ENCODE assay signal across 18 mouse cellular contexts in the genomic region with DNA sequence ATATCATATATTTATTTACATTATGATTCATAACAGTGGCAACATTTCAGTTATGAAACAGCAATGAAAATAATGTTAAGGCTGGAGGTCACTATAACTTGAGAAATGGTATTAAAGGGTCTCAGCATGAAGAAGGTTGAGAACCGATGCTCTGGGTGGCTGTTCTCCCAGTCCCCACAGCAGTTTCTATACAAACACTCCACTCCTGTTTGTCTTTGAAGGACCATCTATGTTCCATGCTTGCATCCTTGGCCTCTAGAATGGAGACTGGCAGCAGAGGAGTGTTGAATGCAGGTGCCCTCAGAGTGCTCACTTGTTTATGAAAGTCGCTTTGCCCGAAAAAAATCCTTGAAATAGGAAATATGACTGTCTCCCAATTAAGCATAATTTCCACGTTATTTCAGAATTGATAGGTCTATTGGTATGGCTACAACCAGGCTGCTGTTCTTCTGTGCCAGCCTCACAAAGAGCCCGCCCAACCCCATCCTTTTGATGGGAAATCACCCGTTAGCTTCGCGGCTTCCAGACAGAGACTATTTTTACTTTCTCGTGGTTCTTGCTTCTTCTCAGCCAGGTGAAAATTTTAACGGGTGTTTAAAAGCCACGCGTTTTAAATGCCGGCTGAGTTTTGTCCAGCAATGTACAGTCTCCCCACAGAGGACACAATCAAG.
DNase-seq lines count a peak whose midpoint lies in the region; ATAC-seq lines count a peak whose summit lies in the region.
"Had no signal": no experiment of that assay in that cellular context is flagged by ENCODE, and none has a peak within 500 bp of the region (broad histone marks: within the 10 kb centered on the region; RNA-seq: fewer than 3 reads in every experiment).

No protein-coding gene starts in this region.

- H3K9me3 ChIP-seq in midbrain, embryonic 11.5 days (ENCODE audit: control insufficient read depth, low read length): no peaks in the 10 kb centered on the region
- H3K9me3 ChIP-seq in midbrain, embryonic 13.5 days: no peaks in the 10 kb centered on the region
- no peaks in the 10 kb centered on the region for H3K9me3 ChIP-seq in embryonic facial prominence, embryonic 10.5 days
- H3K9me3 ChIP-seq: heart, embryonic 10.5 days; liver, embryonic 13.5 days had no signal

- no peak for ATAC-seq in midbrain, embryonic 11.5 days (ENCODE audit: low FRiP score)
- no peak for ATAC-seq in midbrain, embryonic 13.5 days
- ATAC-seq: hindbrain, embryonic 16.5 days had no signal

- no peak overlapping the region for H3K27ac ChIP-seq in midbrain, embryonic 11.5 days (ENCODE audit: low read depth, low read length)
- no peak overlapping the region for H3K27ac ChIP-seq in midbrain, embryonic 13.5 days
- H3K27ac ChIP-seq in embryonic facial prominence, embryonic 10.5 days (replicated peaks): no peak overlapping the region
- H3K27ac ChIP-seq: heart, embryonic 10.5 days; liver, embryonic 13.5 days had no signal

- no peak overlapping the region for H3K4me3 ChIP-seq in midbrain, embryonic 11.5 days (ENCODE audit: low read depth, low read length)
- H3K4me3 ChIP-seq in midbrain, embryonic 13.5 days (replicated peaks): no peak overlapping the region
- 0 out of 2 replicates have a peak overlapping the region, but pooled peaks have one; percentile 40 for H3K4me3 ChIP-seq in embryonic facial prominence, embryonic 10.5 days
- H3K4me3 ChIP-seq: liver, embryonic 13.5 days had no signal

- peaks cover 10% of the 10 kb centered on the region for H3K4me1 ChIP-seq in midbrain, embryonic 11.5 days (ENCODE audit: control insufficient read depth, insufficient read depth, low read length)
- H3K4me1 ChIP-seq in midbrain, embryonic 13.5 days (replicated peaks): peaks cover 13% of the 10 kb centered on the region
- H3K4me1 ChIP-seq in embryonic facial prominence, embryonic 10.5 days: peaks cover 42% of the 10 kb centered on the region
- H3K4me1 ChIP-seq: heart, embryonic 10.5 days; liver, embryonic 13.5 days had no signal

- H3K4me2 ChIP-seq in midbrain, embryonic 11.5 days: no peak overlapping the region; the same call in 1 of the 2 replicates
- no peak overlapping the region for H3K4me2 ChIP-seq in midbrain, embryonic 13.5 days (replicated peaks)

- peak; percentile 69 for DNase-seq in heart, adult 11 months
- no peak for DNase-seq in heart, postnatal 4 days
- peak; percentile 93 for DNase-seq in midbrain, embryonic 11.5 days (ENCODE audit: low spot score, missing footprints)
- DNase-seq in embryonic facial prominence, embryonic 10.5 days (ENCODE audit: low spot score): no peak
- no peak for DNase-seq in MN1 (ENCODE audit: low spot score)
- no peak for DNase-seq in kidney, adult 11 months
- DNase-seq: B cell, adult 2 months; cerebellum, adult 9-11 months; heart, postnatal 10 days; kidney, adult 2 months; kidney, postnatal 36 days; liver, embryonic 13.5 days; lung, postnatal 4 days; thymus, adult 2 months had no signal

- no peak overlapping the region for H3K9ac ChIP-seq in midbrain, embryonic 11.5 days (ENCODE audit: low read length)
- H3K9ac ChIP-seq in midbrain, embryonic 13.5 days (replicated peaks): no peak overlapping the region
- H3K9ac ChIP-seq: liver, embryonic 13.5 days; lung, embryonic 14.5 days had no signal

- WGBS in midbrain, embryonic 11.5 days: 18% methylated on average over 13 of the region's 13 CpGs
- WGBS in midbrain, embryonic 13.5 days: 17% methylated on average over 13 of the region's 13 CpGs
- 31% methylated on average over 13 of the region's 13 CpGs for WGBS in embryonic facial prominence, embryonic 10.5 days

- H3K27me3 ChIP-seq in midbrain, embryonic 11.5 days (ENCODE audit: control insufficient read depth, insufficient read depth, low read length): peaks cover 90% of the 10 kb centered on the region
- H3K27me3 ChIP-seq in midbrain, embryonic 13.5 days: peaks cover 95% of the 10 kb centered on the region
- peaks cover 95% of the 10 kb centered on the region for H3K27me3 ChIP-seq in embryonic facial prominence, embryonic 10.5 days (replicated peaks; ENCODE audit: low read depth, poor library complexity, severe bottlenecking)

- no peaks in the 10 kb centered on the region for H3K36me3 ChIP-seq in midbrain, embryonic 11.5 days (ENCODE audit: control insufficient read depth, insufficient read depth, low read length)
- no peaks in the 10 kb centered on the region for H3K36me3 ChIP-seq in midbrain, embryonic 13.5 days
- H3K36me3 ChIP-seq in embryonic facial prominence, embryonic 10.5 days (replicated peaks): no peaks in the 10 kb centered on the region
- H3K36me3 ChIP-seq: heart, embryonic 10.5 days; liver, embryonic 13.5 days had no signal

Comparison
In these comparisons a context has a peak if more than half of its experiments do, and no peak if none do; other contexts are left out.
1. DNase-seq: peak in heart, adult 11 months (single experiment) and midbrain, embryonic 11.5 days (single experiment); none in heart, postnatal 4 days (single experiment), embryonic facial prominence, embryonic 10.5 days (single experiment), MN1 (single experiment) and kidney, adult 11 months (single experiment).